In genomic region chr10:67329661-67330060, GRCm38 (mm10) we compare ENCODE assay signal across 18 mouse cellular contexts. TPM values are rescaled to one million over a fixed set of nuclear protein-coding genes. Genes with fewer than 3 reads are reported as not detected.
DNase-seq lines count a peak whose midpoint lies in the region; ATAC-seq and TF ChIP-seq lines count a peak whose summit lies in the region.
"Had no signal": no experiment of that assay in that cellular context is flagged by ENCODE, and none has a peak within 500 bp of the region (broad histone marks: within the 10 kb centered on the region; RNA-seq: fewer than 3 reads in every experiment).

No protein-coding gene starts in this region.

- H3K4me1 ChIP-seq in heart, embryonic 14.5 days (ENCODE audit: control insufficient read depth in 2 of 2, insufficient read depth in 2 of 2, low read length in 2 of 2) = peaks cover 0 to 2% of the 10 kb centered on the region in 2 experiments; a peak in 1 of 4 replicates
- no peaks in the 10 kb centered on the region for H3K4me1 ChIP-seq in kidney, postnatal 0 days (replicated peaks; ENCODE audit: insufficient read depth, low read length)
- H3K4me1 ChIP-seq: limb, embryonic 15.5 days had no signal

- WGBS in heart, embryonic 14.5 days = 33% methylated on average over 11 of the region's 11 CpGs
- 32% methylated on average over 11 of the region's 11 CpGs for WGBS in kidney, postnatal 0 days

- no peak overlapping the region for H3K4me3 ChIP-seq in heart, embryonic 14.5 days (ENCODE audit: control insufficient read depth in 1 of 2, insufficient read depth in 1 of 2, low read depth in 1 of 2, low read length in 2 of 2)
- no peak overlapping the region for H3K4me3 ChIP-seq in kidney, postnatal 0 days (replicated peaks; ENCODE audit: low read depth, low read length)
- H3K4me3 ChIP-seq: forebrain, embryonic 12.5 days; gastrocnemius, adult 2 months; limb, embryonic 15.5 days had no signal

- no peak overlapping the region for H3K27ac ChIP-seq in heart, embryonic 14.5 days (replicated peaks in 1 of 2; ENCODE audit: control insufficient read depth in 1 of 2, insufficient read depth in 1 of 2, low read depth in 2 of 2, low read length in 2 of 2)
- H3K27ac ChIP-seq in kidney, postnatal 0 days = no peak overlapping the region
- H3K27ac ChIP-seq: forebrain, embryonic 12.5 days; gastrocnemius, adult 2 months; limb, embryonic 15.5 days had no signal

- H3K27me3 ChIP-seq in heart, embryonic 14.5 days (ENCODE audit: control insufficient read depth, insufficient read depth, low read length) = no peaks in the 10 kb centered on the region
- H3K27me3 ChIP-seq in kidney, postnatal 0 days (ENCODE audit: insufficient read depth, low read length) = no peaks in the 10 kb centered on the region
- H3K27me3 ChIP-seq: limb, embryonic 15.5 days had no signal

- H3K9me3 ChIP-seq in heart, embryonic 14.5 days (ENCODE audit: control insufficient read depth, low read length) = no peaks in the 10 kb centered on the region
- H3K9me3 ChIP-seq in kidney, postnatal 0 days (replicated peaks; ENCODE audit: low read length) = no peaks in the 10 kb centered on the region
- H3K9me3 ChIP-seq: forebrain, embryonic 12.5 days; limb, embryonic 15.5 days had no signal

- H3K36me3 ChIP-seq in heart, embryonic 14.5 days (ENCODE audit: control insufficient read depth, insufficient read depth, low read length) = no peaks in the 10 kb centered on the region
- H3K36me3 ChIP-seq in kidney, postnatal 0 days (ENCODE audit: insufficient read depth, low read length) = no peaks in the 10 kb centered on the region
- H3K36me3 ChIP-seq: forebrain, embryonic 12.5 days; limb, embryonic 15.5 days had no signal

- ATAC-seq in heart, embryonic 14.5 days (ENCODE audit: insufficient number of reproducible peaks, insufficient read depth, low FRiP score, low read depth) = no peak
- ATAC-seq in kidney, postnatal 0 days (replicated peaks; ENCODE audit: low FRiP score, low read depth) = no peak
- ATAC-seq: intestine, embryonic 16.5 days; lung, postnatal 0 days had no signal

- TF ChIP-seq CTCF in kidney, postnatal 0 days (IDR thresholded peaks at IDR 0.05; ENCODE audit: low read depth) = no peak

- no peak for DNase-seq in heart, adult 8-10 months (ENCODE audit: low spot score)
- peak; percentile 26 for DNase-seq in kidney, postnatal 0 days (ENCODE audit: low spot score)
- DNase-seq in kidney, adult 8-10 months = no peak
- peak; percentile 58 for DNase-seq in ES-CJ7 (ENCODE audit: low read depth, low spot score)
- peak; percentile 27 for DNase-seq in brain, adult 2 months (ENCODE audit: low read depth, low spot score)
- DNase-seq in thymus, postnatal 0 days (ENCODE audit: low spot score) = no peak
- DNase-seq: cerebellum, adult 2 months; gastrocnemius, adult 2 months; heart, postnatal 10 days; kidney, postnatal 14 days; right cerebral cortex, postnatal 14 days; spleen, adult 18-20 months; thymus, adult 18-20 months had no signal

- peak overlapping the region; percentile 1; the same call in 1 of the 2 replicates for H3K4me2 ChIP-seq in heart, embryonic 14.5 days (ENCODE audit: low read length)
- H3K4me2 ChIP-seq in kidney, postnatal 0 days (ENCODE audit: low read length) = no peak overlapping the region
- H3K4me2 ChIP-seq: forebrain, embryonic 12.5 days; limb, embryonic 15.5 days had no signal

- H3K9ac ChIP-seq in heart, embryonic 14.5 days (ENCODE audit: low read length) = no peak overlapping the region
- no peak overlapping the region for H3K9ac ChIP-seq in kidney, postnatal 0 days (ENCODE audit: low read depth, low read length)
- H3K9ac ChIP-seq: forebrain, embryonic 12.5 days; limb, embryonic 15.5 days had no signal

RNA-seq across cellular contexts. Expression of gene Nrbf2, which starts 44.6 kb away (rescaled TPM):
- 31.0 and 33.4 TPM in 2 replicates for polyA plus RNA-seq in heart, embryonic 14.5 days (2014; fragmentation: Nextera tagmentation; extraction: Ambion mirVana)
- total RNA-seq in heart, adult 8-10 months (2022) = 1 to 10 TPM; 6.8 to 9.4 (median 7.0) TPM
- 38.1 and 39.4 TPM in 2 replicates for polyA plus RNA-seq in kidney, postnatal 0 days (2015; fragmentation: Nextera tagmentation; extraction: Ambion mirVana)
- 46.5 and 47.5 TPM in 2 replicates for polyA plus RNA-seq in thymus, postnatal 0 days (2015; fragmentation: Nextera tagmentation; extraction: Ambion mirVana)

Comparison
In these comparisons a context has a peak if more than half of its experiments do, and no peak if none do; other contexts are left out.
1. DNase-seq: peak in kidney, postnatal 0 days (single experiment), ES-CJ7 (single experiment) and brain, adult 2 months (single experiment); none in heart, adult 8-10 months (single experiment), kidney, adult 8-10 months (0 of 2) and thymus, postnatal 0 days (single experiment).